Mouse (Mus musculus) lung, adult 2 months (tissue): Measurements from ENCODE around the gene Abca13. TPM values are rescaled to one million over a fixed set of nuclear protein-coding genes. Genes with fewer than 3 reads are reported as not detected.
"Not testable (repeated sequence)": the region's sequence is repeated elsewhere in the genome, so short reads cannot be mapped to it uniquely, and the experiment has no call there.

ENCODE experiments used
- DNase-seq: peaks from one replicate; pipeline ENCODE4 v3.0.0; 2022
- H3K4me1 ChIP-seq: fragments of 200-500 bp; 2 replicates; pipeline ENCODE4 v1.6.1; 2011; ENCODE audit warnings: low read length; ENCODE audit not compliant: control insufficient read depth, insufficient read depth
- H3K4me3 ChIP-seq: fragments of 200-500 bp; replicated peaks from 2 replicates; pipeline ENCODE3; 2011; ENCODE audit warnings: low read depth, mild to moderate bottlenecking, control low read depth, low read length; ENCODE audit errors: extremely low read depth
- CTCF ChIP-seq: fragments of 200-500 bp; IDR thresholded peaks from 2 replicates; pipeline ENCODE4 v1.5.1; 2011; ENCODE audit warnings: mild to moderate bottlenecking, low read length, control low read depth; ENCODE audit not compliant: insufficient read depth
- POLR2A ChIP-seq: fragments of 200-500 bp; IDR thresholded peaks from 2 replicates; pipeline ENCODE4 v1.6.1; 2011; ENCODE audit warnings: low read depth, mild to moderate bottlenecking, control low read depth, low read length, borderline replicate concordance; ENCODE audit errors: extremely low read depth
- WGBS: fragments of 180-500 bp; shearing (Covaris S2); methylation state at CpG from one replicate; pipeline ENCODE4 v1.1.7; 2018; 5-methylcytosine and 5-hydroxymethylcytosine counted together
- polyA plus RNA-seq: library from polyadenylated mRNA; depleted of rRNA; stranded (reverse); fragments of >200 nt; gene quantifications from 2 replicates; pipeline ENCODE4 v1.2.3, GENCODE M21; 2012

The Abca13 gene
- polyA plus RNA-seq, 1 experiment = 0.02 TPM

GRCm38 (mm10) chr11:9481511-9481910, 289.8 kb downstream of the Abca13 start:
- no peaks in the 10 kb centered on the region for H3K4me1 ChIP-seq
- H3K4me3 ChIP-seq = no peak overlapping the region
- TF ChIP-seq CTCF (peak; percentile 63), POLR2A (no peak)
- DNase-seq = peak; percentile 16
- WGBS = 12% methylated on average over 6 of the region's 6 CpGs

- TF ChIP-seq CTCF (no peak), POLR2A (no peak)
- Histone ChIP-seq H3K4me3 (no peak overlapping the region), H3K4me1 (no peaks in the 10 kb centered on the region)
- 53% methylated on average over 5 of the region's 5 CpGs for WGBS
- no peak for DNase-seq
Observed at GRCm38 (mm10) chr11:9500326-9501142, 308.8 kb downstream of the Abca13 start.

GRCm38 (mm10) chr11:9514966-9515365, 323.2 kb downstream of the Abca13 start:
- 66% methylated on average over 2 of the region's 2 CpGs for WGBS
- not testable (repeated sequence) for DNase-seq, H3K4me1 ChIP-seq, H3K4me3 ChIP-seq

- TF ChIP-seq CTCF (no peak), POLR2A (no peak)
- Histone ChIP-seq H3K4me3 (no peak overlapping the region), H3K4me1 (no peaks in the 10 kb centered on the region)
- WGBS = 63% methylated on average over 3 of the region's 3 CpGs
- DNase-seq = no peak
Observed at GRCm38 (mm10) chr11:9528556-9528955, 336.8 kb downstream of the Abca13 start.

- Histone ChIP-seq H3K4me3 (no peak overlapping the region), H3K4me1 (no peaks in the 10 kb centered on the region)
- no peak for DNase-seq
- TF ChIP-seq POLR2A = no peak
- TF ChIP-seq CTCF = no peak
- WGBS = 73% methylated on average over 8 of the region's 8 CpGs
Observed at GRCm38 (mm10) chr11:9531715-9532114, 340.0 kb downstream of the Abca13 start.

GRCm38 (mm10) chr11:9533189-9533588, 341.4 kb downstream of the Abca13 start:
- TF ChIP-seq CTCF (no peak), POLR2A (no peak)
- Histone ChIP-seq H3K4me1 (0 out of 2 replicates have a peak, but pooled peaks cover 2% of the 10 kb centered on the region), H3K4me3 (no peak overlapping the region)
- DNase-seq = no peak
- 37% methylated on average over 1 of the region's 1 CpGs for WGBS

GRCm38 (mm10) chr11:9533658-9534202, 342.0 kb downstream of the Abca13 start:
- DNase-seq = no peak
- 80% methylated on average over 1 of the region's 1 CpGs for WGBS
- TF ChIP-seq POLR2A (no peak), CTCF (no peak)
- no peak overlapping the region for H3K4me3 ChIP-seq
- 0 out of 2 replicates have a peak, but pooled peaks cover 2% of the 10 kb centered on the region for H3K4me1 ChIP-seq

GRCm38 (mm10) chr11:9536811-9537210, 345.1 kb downstream of the Abca13 start:
- no peak for TF ChIP-seq CTCF
- no peak for TF ChIP-seq POLR2A
- H3K4me1 ChIP-seq = 0 out of 2 replicates have a peak, but pooled peaks cover 2% of the 10 kb centered on the region
- H3K4me3 ChIP-seq = no peak overlapping the region
- no peak for DNase-seq
- 43% methylated on average over 6 of the region's 6 CpGs for WGBS

- no peak for DNase-seq
- 0 out of 2 replicates have a peak, but pooled peaks cover 2% of the 10 kb centered on the region for H3K4me1 ChIP-seq
- 59% methylated on average over 1 of the region's 1 CpGs for WGBS
- no peak overlapping the region for H3K4me3 ChIP-seq
- TF ChIP-seq CTCF = no peak
- no peak for TF ChIP-seq POLR2A
Observed at GRCm38 (mm10) chr11:9538328-9538727, 346.6 kb downstream of the Abca13 start.

- no peak for TF ChIP-seq POLR2A
- no peak for TF ChIP-seq CTCF
- 70% methylated on average over 2 of the region's 2 CpGs for WGBS
- no peak overlapping the region for H3K4me3 ChIP-seq
- no peaks in the 10 kb centered on the region for H3K4me1 ChIP-seq
- no peak for DNase-seq
Observed at GRCm38 (mm10) chr11:9560026-9560425, 368.3 kb downstream of the Abca13 start.
